Mouse (Mus musculus) hematopoietic stem cell, adult 5-6 weeks (primary cell): ENCODE data around the gene Drd4. TPM values are rescaled to one million over a fixed set of nuclear protein-coding genes. Genes with fewer than 3 reads are reported as not detected.
"Not testable (repeated sequence)": the region's sequence is repeated elsewhere in the genome, so short reads cannot be mapped to it uniquely, and the experiment has no call there.

Source experiments
- ATAC-seq, 2 experiments: fragments of 125-278 bp in 1 of 2; replicated peaks in 1 of 2; 2 replicates each; pipeline ENCODE4 v1.8.0; 2016 to 2017; ENCODE audit warnings: inconsistent platforms in 2 of 2, mild to moderate bottlenecking in 2 of 2, moderate number of reproducible peaks in 2 of 2, low read depth in 1 of 2, moderate TSS enrichment in 1 of 2; ENCODE audit not compliant: low FRiP score in 2 of 2, poor library complexity in 2 of 2, severe bottlenecking in 2 of 2, insufficient read depth in 1 of 2, low TSS enrichment in 1 of 2
- total RNA-seq: library from RNA; stranded (forward); fragments of 172-1452, 232-1000 nt; gene quantifications from 2 replicates; pipeline ENCODE4 v1.2.3, GENCODE M21; 2017

Drd4 gene
- not detected in 2 replicates for total RNA-seq

- 0 out of 4 replicates have a peak, but pooled peaks of 1 of the 2 experiments have one; percentile 14 for ATAC-seq
These were observed at the start of gene Drd4 for GRCm38 (mm10) chr7:141291921-141292582. Gene Drd4 (plus strand): TSS chr7:141292006.

GRCm38 (mm10) chr7:141250486-141250885 lies 41.3 kb upstream of the Drd4 start:
- not testable (repeated sequence) for ATAC-seq

GRCm38 (mm10) chr7:141256159-141256558 lies 35.6 kb upstream of the Drd4 start:
- no peak for ATAC-seq

GRCm38 (mm10) chr7:141261480-141261879 lies 30.3 kb upstream of the Drd4 start:
- no peak for ATAC-seq

- no peak for ATAC-seq
These were observed 28.2 kb upstream of the Drd4 start for GRCm38 (mm10) chr7:141263640-141264039.

- no peak for ATAC-seq
These were observed 27.6 kb upstream of the Drd4 start for GRCm38 (mm10) chr7:141264041-141264700.

- ATAC-seq, result peak; percentile 34 to 48
These were observed 26.9 kb upstream of the Drd4 start for GRCm38 (mm10) chr7:141264761-141265410.

- no peak for ATAC-seq
These were observed 26.4 kb upstream of the Drd4 start for GRCm38 (mm10) chr7:141265411-141265738.

- peak; percentile 59 to 61 for ATAC-seq
These were observed 25.9 kb upstream of the Drd4 start, which contains the start of gene Irf7 for GRCm38 (mm10) chr7:141265739-141266561. Gene Irf7 (minus strand): TSS chr7:141266481.

- ATAC-seq, result peak; percentile 39 to 43
These were observed 23.1 kb upstream of the Drd4 start for GRCm38 (mm10) chr7:141268466-141269272.

GRCm38 (mm10) chr7:141269273-141269545 lies 22.6 kb upstream of the Drd4 start:
- ATAC-seq, result no peak

GRCm38 (mm10) chr7:141270631-141271030 lies 21.2 kb upstream of the Drd4 start:
- ATAC-seq, result no peak

GRCm38 (mm10) chr7:141275356-141275755 lies 16.4 kb upstream of the Drd4 start:
- ATAC-seq, result no peak

- no peak for ATAC-seq
These were observed 15.3 kb upstream of the Drd4 start, which contains the start of gene Cdhr5 for GRCm38 (mm10) chr7:141276546-141276945. Gene Cdhr5 (minus strand): TSS chr7:141276786.

- no peak for ATAC-seq
These were observed 13.8 kb upstream of the Drd4 start for GRCm38 (mm10) chr7:141277701-141278678.
